Mouse (Mus musculus) thymus, adult 2 months (tissue): Measurements from ENCODE around the gene Mrap.

Experiments
- CTCF ChIP-seq: fragments of 200-500 bp; IDR thresholded peaks from 2 replicates; pipeline ENCODE4 v1.5.1; 2012; ENCODE audit warnings: mild to moderate bottlenecking, control low read depth, low read length, moderate library complexity, borderline replicate concordance; ENCODE audit not compliant: control insufficient read depth, poor library complexity, insufficient read depth; ENCODE audit errors: extremely low read depth
- POLR2A ChIP-seq: fragments of 200-500 bp; IDR thresholded peaks from 2 replicates; pipeline ENCODE4 v1.6.1; 2012; ENCODE audit warnings: mild to moderate bottlenecking, low read length, control low read depth, moderate library complexity; ENCODE audit not compliant: control insufficient read depth, poor library complexity, insufficient read depth; ENCODE audit errors: extremely low read depth

GRCm38 (mm10) chr16:90704161-90704825, 33.7 kb upstream of the Mrap start:
- TF ChIP-seq POLR2A (no peak), CTCF (no peak)
